Mouse (Mus musculus) mouse embryonic stem cell (cell line): ENCODE results near the gene Gzmc.
"Not testable (repeated sequence)": the region's sequence is repeated elsewhere in the genome, so short reads cannot be mapped to it uniquely, and the experiment has no call there.

Experiments
- in situ Hi-C, 2 experiments: fragments of 300-500 bp; cut with MboI; formaldehyde crosslinking; loops; 1 replicate in 1 of 2; 3 replicates in 1 of 2; pipeline ENCODE4 v1.14.3; 2019 to 2020; ENCODE audit warnings: low sequenced_read_pairs in 2 of 2, low pct_unique_long_range_greater_than_20kb in 1 of 2, mixed read lengths in 1 of 2; ENCODE audit not compliant: unreplicated experiment in 1 of 2

The Gzmc gene

DNA sequence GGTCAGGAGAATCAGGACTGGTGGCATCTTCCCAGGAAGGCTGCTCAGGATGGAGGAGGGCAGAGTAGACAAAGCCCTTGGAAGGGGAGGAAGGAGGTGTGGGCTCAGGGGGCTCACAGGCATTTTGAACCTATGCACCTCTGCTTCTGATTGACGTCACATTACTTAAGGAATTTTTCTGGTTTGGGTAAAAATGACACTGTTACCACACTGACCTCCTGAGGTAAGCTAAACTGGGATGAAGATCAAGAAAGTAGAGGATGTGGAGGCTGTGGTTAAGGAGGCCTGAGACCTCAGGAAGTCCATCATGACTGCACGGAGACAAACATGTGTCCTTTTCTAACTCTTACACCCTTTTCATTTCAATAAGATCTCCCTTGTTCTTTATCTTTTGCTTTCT, at the start of gene Gzmc:
TSS of gene Gzmc (minus strand) at position 101 of the 400 bp plus-strand sequence.
- in situ Hi-C loops = no loop called here

- in situ Hi-C loops = no loop called here
These were observed 49.4 kb upstream of the Gzmc start for GRCm38 (mm10) chr14:56283816-56284215.

DNA sequence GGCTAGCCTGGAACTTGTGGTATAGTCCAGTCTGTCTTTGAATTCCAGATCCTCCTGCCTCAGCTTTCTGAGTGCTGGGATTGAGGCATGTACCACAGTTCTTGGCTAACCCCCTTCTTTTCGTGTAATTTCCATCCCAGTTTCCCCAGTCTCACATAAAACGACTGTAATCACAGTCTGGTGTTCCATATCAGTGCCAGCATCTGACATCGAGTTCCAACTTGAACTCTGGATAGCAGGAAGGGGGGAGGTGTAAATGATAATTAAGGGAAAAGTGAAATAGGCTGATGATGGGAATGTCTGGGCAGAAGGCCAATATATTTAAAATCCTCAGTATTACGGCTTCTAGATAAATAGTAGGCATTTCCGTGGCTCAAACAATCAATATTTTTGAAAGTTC, 46.6 kb upstream of the Gzmc start:
- in situ Hi-C loops = no loop called here

- in situ Hi-C loops = not testable (repeated sequence)
These were observed 44.2 kb upstream of the Gzmc start for GRCm38 (mm10) chr14:56278691-56279090.

DNA sequence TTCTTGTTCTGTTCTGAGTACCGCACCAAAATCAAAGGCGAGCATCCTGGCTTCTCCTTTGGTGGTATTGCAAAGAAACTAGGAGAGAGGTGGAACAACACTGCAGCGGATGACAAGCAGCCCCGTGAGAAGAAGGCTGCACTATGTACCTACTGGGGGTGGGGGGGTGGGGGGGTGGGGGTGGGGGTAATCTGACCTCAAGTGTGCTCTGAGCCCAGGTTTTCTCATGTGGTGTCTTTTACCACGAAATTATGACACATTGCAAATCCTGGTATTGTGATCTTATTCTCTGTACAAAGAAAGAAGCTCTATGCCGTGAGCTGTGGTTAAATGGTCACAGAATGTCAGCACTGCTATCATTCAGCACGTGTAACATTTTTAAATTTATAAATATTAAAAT, 41.6 kb upstream of the Gzmc start:
- in situ Hi-C loops = not testable (repeated sequence)

DNA sequence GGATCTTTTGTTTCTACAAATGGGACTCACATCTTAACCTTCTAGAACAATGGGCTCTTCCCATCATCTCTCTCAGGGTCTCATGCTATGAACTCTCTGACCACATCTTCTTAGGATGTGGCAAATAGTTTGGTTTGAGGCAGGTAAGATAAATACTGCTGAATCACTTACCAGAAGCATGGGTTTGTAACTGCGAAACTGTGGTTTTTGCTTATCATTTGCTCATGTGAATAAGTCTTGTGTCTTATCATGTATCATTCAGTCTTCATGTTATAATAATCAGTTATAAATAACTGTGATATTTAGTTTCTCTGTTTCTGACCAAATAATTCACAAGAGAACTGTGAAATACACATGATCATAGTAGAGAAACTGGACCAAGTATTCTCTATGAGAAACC, 31.7 kb upstream of the Gzmc start:
- in situ Hi-C loops = no loop called here

- in situ Hi-C loops = no loop called here
These were observed 27.7 kb upstream of the Gzmc start, which contains the start of gene Gzmb for GRCm38 (mm10) chr14:56262153-56262552. TSS of gene Gzmb (minus strand) at chr14:56262260.

DNA sequence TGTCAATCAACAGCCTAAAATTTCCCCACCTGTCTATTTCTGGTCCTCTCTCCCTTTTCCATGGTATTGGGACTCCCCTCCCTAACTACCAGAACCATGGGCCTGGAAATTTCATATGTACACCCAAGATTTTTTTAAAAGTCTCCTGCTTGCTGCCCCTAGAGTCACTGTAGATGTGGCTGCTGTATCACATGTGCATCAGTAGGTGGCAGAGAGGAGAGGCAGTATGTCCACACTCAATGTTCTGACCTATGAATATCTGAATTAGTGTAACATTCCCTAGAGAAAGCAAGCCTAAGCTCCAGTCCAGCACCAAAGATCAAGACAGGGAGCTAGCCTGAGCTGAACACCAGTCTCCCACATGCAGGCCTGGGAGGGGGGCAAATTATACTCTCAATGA, 6.0 kb upstream of the Gzmc start:
- in situ Hi-C loops = no loop called here

GRCm38 (mm10) chr14:56211317-56211716, 23.1 kb downstream of the Gzmc start, which contains the start of gene Gzmf:
TSS of gene Gzmf (minus strand) at chr14:56211417.
- in situ Hi-C loops = no loop called here

DNA sequence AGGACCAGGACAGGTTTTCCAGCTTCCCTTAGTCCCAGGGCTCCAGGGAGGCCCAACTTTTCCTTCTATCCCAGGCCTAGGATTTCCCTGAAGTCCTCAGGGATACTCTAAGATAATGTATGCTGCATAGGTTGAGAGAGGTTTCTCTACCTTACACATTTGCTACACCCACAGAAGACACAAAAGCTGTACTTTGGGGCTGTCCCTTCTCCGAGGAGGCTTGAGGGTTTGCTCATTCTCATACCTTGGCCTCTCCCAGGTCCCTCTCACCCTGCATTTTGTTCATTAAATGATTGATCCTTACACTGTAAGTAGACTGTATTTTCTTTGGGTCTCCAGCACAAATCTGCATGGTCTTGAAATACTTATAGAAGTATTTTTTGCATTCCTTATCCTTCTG, 28.8 kb downstream of the Gzmc start:
- in situ Hi-C loops = loop anchor here (10.0 kb wide), 1 partner anchor 99 kb away; no protein-coding TSS in a partner anchor

DNA sequence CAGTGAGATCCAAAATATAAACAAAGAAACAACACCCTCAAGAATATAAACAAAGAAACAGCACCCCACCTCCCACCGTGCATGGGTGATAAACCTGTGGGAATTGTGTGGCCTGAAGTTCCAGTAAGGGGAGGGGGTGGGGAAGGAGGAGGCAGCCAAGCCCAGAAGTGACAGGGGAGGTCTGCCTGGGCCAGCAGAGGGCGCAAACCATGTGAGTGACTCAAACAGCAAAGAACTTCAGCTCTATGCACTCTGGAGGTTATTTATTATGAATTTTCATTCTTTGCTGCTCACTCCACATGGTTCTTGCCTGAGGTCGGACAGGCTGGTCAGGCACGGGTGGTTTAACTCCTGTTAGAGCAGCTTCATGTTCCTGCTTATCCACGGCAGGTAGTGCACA, 29.4 kb downstream of the Gzmc start:
- in situ Hi-C loops = loop anchor here (10.0 kb wide), 1 partner anchor 100 kb away; no protein-coding TSS in a partner anchor

- in situ Hi-C loops = loop anchor here (10.0 kb wide), 1 partner anchor 101 kb away; no protein-coding TSS in a partner anchor
These were observed 30.5 kb downstream of the Gzmc start for GRCm38 (mm10) chr14:56203975-56204374.

GRCm38 (mm10) chr14:56186946-56187345, 47.5 kb downstream of the Gzmc start:
- in situ Hi-C loops = no loop called here

DNA sequence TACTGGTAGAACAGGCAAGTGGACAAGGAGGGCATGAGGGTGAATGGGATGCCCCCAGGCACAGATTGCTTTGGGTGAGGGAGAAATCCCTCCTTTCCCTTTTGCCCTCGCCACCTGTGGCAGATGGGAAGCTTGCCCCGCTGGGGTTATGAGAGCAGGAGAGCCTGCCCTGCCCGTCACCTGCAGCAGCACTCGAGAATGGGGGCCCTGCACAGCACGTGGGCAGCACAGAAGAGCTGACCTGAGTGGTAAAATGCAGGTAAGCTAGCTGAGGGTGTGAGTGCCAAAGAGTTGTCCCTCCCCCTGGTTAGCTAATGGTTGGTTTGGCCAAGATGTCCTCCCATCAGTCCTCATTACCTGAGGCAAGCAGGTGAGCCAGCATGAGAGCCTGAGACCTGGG, 47.9 kb downstream of the Gzmc start:
- in situ Hi-C loops = no loop called here
